Comparison of ENCODE assay signal across 7 mouse cellular contexts in genomic region chr8:122296173-122297001, GRCm38 (mm10). TPM values are rescaled to one million over a fixed set of nuclear protein-coding genes. Genes with fewer than 3 reads are reported as not detected.
A peak's percentile ranks its signal among the peaks of the same experiment; 100 is the strongest.
DNase-seq lines count a peak whose midpoint lies in the region; ATAC-seq and TF ChIP-seq lines count a peak whose summit lies in the region.

No protein-coding gene starts in this region.

- ATAC-seq in forebrain, postnatal 0 days, result peak; percentile 69
- no peak for ATAC-seq in intestine, postnatal 0 days
- ATAC-seq in lung, embryonic 15.5 days (ENCODE audit: borderline replicate concordance, extremely low read depth, low FRiP score, low TSS enrichment), result no peak; the same call in 1 of the 2 replicates

- H3K4me1 ChIP-seq in MEL (ENCODE audit: control insufficient read depth in 1 of 2, insufficient read depth in 2 of 2, low read length in 2 of 2), result peaks cover 15 to 74% of the 10 kb centered on the region in 2 experiments
- H3K4me1 ChIP-seq in forebrain, postnatal 0 days (ENCODE audit: insufficient read depth), result no peaks in the 10 kb centered on the region
- H3K4me1 ChIP-seq in intestine, postnatal 0 days (replicated peaks; ENCODE audit: control insufficient read depth, insufficient read depth, low read length), result peaks cover 23% of the 10 kb centered on the region
- peaks cover 78% of the 10 kb centered on the region for H3K4me1 ChIP-seq in lung, embryonic 15.5 days

- no peak for TF ChIP-seq RAD21 in MEL (IDR thresholded peaks at IDR 0.05; ENCODE audit: low read depth, low read length)

- peak; percentile 76 for DNase-seq in MEL (ENCODE audit: low read depth, low spot score)
- peak; percentile 79 for DNase-seq in cerebellum, adult 11-12 months
- no peak for DNase-seq in forebrain, postnatal 0 days
- DNase-seq in urinary bladder, postnatal 25 days (ENCODE audit: low spot score), result peak; percentile 42
- DNase-seq in adrenal gland, adult 8-10 months, result no peak

- peak; percentile 37 to 77 for TF ChIP-seq EP300 in MEL (IDR thresholded peaks at IDR 0.05; ENCODE audit: low read depth in 1 of 2, low read length in 2 of 2)

- no peak for TF ChIP-seq CTCF in MEL (IDR thresholded peaks at IDR 0.05 in 2 of 3, conservative IDR thresholded peaks at IDR 0.05 in 1 of 3; ENCODE audit: control insufficient read depth in 1 of 3, insufficient read depth in 1 of 3, low read depth in 2 of 3, low read length in 3 of 3, poor library complexity in 1 of 3, severe bottlenecking in 1 of 3)
- no peak for TF ChIP-seq CTCF in forebrain, postnatal 0 days (IDR thresholded peaks at IDR 0.05; ENCODE audit: low read depth)
- 0 out of 2 replicates have a peak, but pooled peaks have one; percentile 12 for TF ChIP-seq CTCF in intestine, postnatal 0 days (IDR thresholded peaks at IDR 0.05; ENCODE audit: low read depth)

- H3K36me3 ChIP-seq in MEL (ENCODE audit: control insufficient read depth in 1 of 2, insufficient read depth in 2 of 2, low read length in 2 of 2), result peaks cover 15 to 57% of the 10 kb centered on the region in 2 experiments
- no peaks in the 10 kb centered on the region for H3K36me3 ChIP-seq in forebrain, postnatal 0 days (ENCODE audit: insufficient read depth)
- no peaks in the 10 kb centered on the region; the same call in 1 of the 2 replicates for H3K36me3 ChIP-seq in intestine, postnatal 0 days (ENCODE audit: control insufficient read depth, insufficient read depth)
- no peaks in the 10 kb centered on the region for H3K36me3 ChIP-seq in lung, embryonic 15.5 days

- no peak overlapping the region for H3K4me2 ChIP-seq in forebrain, postnatal 0 days (ENCODE audit: low read depth)
- peak overlapping the region; percentile 27 for H3K4me2 ChIP-seq in intestine, postnatal 0 days (replicated peaks; ENCODE audit: low read depth)
- no peak overlapping the region; the same call in 1 of the 2 replicates for H3K4me2 ChIP-seq in lung, embryonic 15.5 days

- no peaks in the 10 kb centered on the region for H3K9me3 ChIP-seq in MEL (replicated peaks; ENCODE audit: insufficient read depth, low read length)
- H3K9me3 ChIP-seq in forebrain, postnatal 0 days (ENCODE audit: low read length), result no peaks in the 10 kb centered on the region
- no peaks in the 10 kb centered on the region for H3K9me3 ChIP-seq in intestine, postnatal 0 days (ENCODE audit: control insufficient read depth)
- H3K9me3 ChIP-seq in lung, embryonic 15.5 days, result no peaks in the 10 kb centered on the region

- no peak for TF ChIP-seq POLR2A in MEL (IDR thresholded peaks at IDR 0.05; ENCODE audit: control insufficient read depth in 1 of 2, insufficient read depth in 1 of 2, low read depth in 1 of 2, low read length in 2 of 2, poor library complexity in 1 of 2)

- peaks cover 89% of the 10 kb centered on the region for H3K79me2 ChIP-seq in MEL (ENCODE audit: control insufficient read depth, insufficient read depth, low read length, poor library complexity)

- H3K9ac ChIP-seq in MEL (ENCODE audit: control insufficient read depth, low read depth, low read length, poor library complexity, severe bottlenecking), result peak overlapping the region; percentile 62
- no peak overlapping the region for H3K9ac ChIP-seq in forebrain, postnatal 0 days
- H3K9ac ChIP-seq in intestine, postnatal 0 days (ENCODE audit: low read depth, low read length), result peak overlapping the region; percentile 22; the same call in 1 of the 2 replicates
- H3K9ac ChIP-seq in lung, embryonic 15.5 days, result no peak overlapping the region; the same call in 1 of the 2 replicates

- WGBS in forebrain, postnatal 0 days, result 51% methylated on average over 24 of the region's 24 CpGs
- WGBS in intestine, postnatal 0 days, result 23% methylated on average over 24 of the region's 24 CpGs
- 23% methylated on average over 24 of the region's 24 CpGs for WGBS in lung, embryonic 15.5 days

- no peak overlapping the region for H3K4me3 ChIP-seq in MEL (ENCODE audit: control insufficient read depth in 1 of 2, insufficient read depth in 1 of 2, low read depth in 2 of 2, low read length in 2 of 2)
- H3K4me3 ChIP-seq in forebrain, postnatal 0 days (ENCODE audit: low read depth, low read length), result no peak overlapping the region
- H3K4me3 ChIP-seq in intestine, postnatal 0 days (ENCODE audit: low read depth, low read length), result no peak overlapping the region
- H3K4me3 ChIP-seq in lung, embryonic 15.5 days, result no peak overlapping the region

- H3K27ac ChIP-seq in MEL (ENCODE audit: control insufficient read depth, low read depth, low read length), result peak overlapping the region; percentile 95
- no peak overlapping the region for H3K27ac ChIP-seq in forebrain, postnatal 0 days (ENCODE audit: low read depth, low read length)
- H3K27ac ChIP-seq in intestine, postnatal 0 days (ENCODE audit: low read depth, low read length), result peak overlapping the region; percentile 60
- peak overlapping the region; percentile 62 for H3K27ac ChIP-seq in lung, embryonic 15.5 days

- H3K27me3 ChIP-seq in MEL (ENCODE audit: control insufficient read depth in 1 of 2, insufficient read depth in 2 of 2, low read length in 2 of 2), result no peaks in the 10 kb centered on the region
- no peaks in the 10 kb centered on the region for H3K27me3 ChIP-seq in forebrain, postnatal 0 days (ENCODE audit: insufficient read depth, low read length)
- no peaks in the 10 kb centered on the region for H3K27me3 ChIP-seq in intestine, postnatal 0 days (replicated peaks; ENCODE audit: control insufficient read depth, insufficient read depth, low read length)
- no peaks in the 10 kb centered on the region for H3K27me3 ChIP-seq in lung, embryonic 15.5 days

TF ChIP-seq in MEL, 35 proteins besides CTCF, POLR2A, EP300 and RAD21 (continues in another document):
- no peak for TF ChIP-seq MXI1 (IDR thresholded peaks at IDR 0.05; ENCODE audit: low read depth, low read length)
- peak; percentile 78 for TF ChIP-seq TCF12 (IDR thresholded peaks at IDR 0.05; ENCODE audit: low read depth, low read length)
- peak; percentile 76 for TF ChIP-seq GATA1 (IDR thresholded peaks at IDR 0.05; ENCODE audit: low read depth, low read length)
- TF ChIP-seq USF2 (IDR thresholded peaks at IDR 0.05; ENCODE audit: borderline replicate concordance in 1 of 2, insufficient read depth in 1 of 2, low read depth in 1 of 2, low read length in 2 of 2), result no peak
- peak; percentile 90 for TF ChIP-seq ETS1 (IDR thresholded peaks at IDR 0.05; ENCODE audit: low read depth, low read length)
- TF ChIP-seq CHD1 (IDR thresholded peaks at IDR 0.05; ENCODE audit: low read depth, low read length), result no peak
- no peak for TF ChIP-seq POLR2AphosphoS5 (IDR thresholded peaks at IDR 0.05; ENCODE audit: borderline replicate concordance, low read depth, low read length)
- TF ChIP-seq HCFC1 (IDR thresholded peaks at IDR 0.05; ENCODE audit: low read depth, low read length), result 0 out of 2 replicates have a peak, but pooled peaks have one; percentile 34
- TF ChIP-seq TBP (IDR thresholded peaks at IDR 0.05; ENCODE audit: low read depth, low read length), result peak; percentile 45; the same call in 1 of the 2 replicates
- peak; percentile 11; the same call in 1 of the 2 replicates for TF ChIP-seq TAL1 (IDR thresholded peaks at IDR 0.05; ENCODE audit: low read length)
- no peak for TF ChIP-seq UBTF (IDR thresholded peaks at IDR 0.05; ENCODE audit: borderline replicate concordance, insufficient read depth, low read depth, low read length)
- TF ChIP-seq ZC3H11A (IDR thresholded peaks at IDR 0.05; ENCODE audit: low read depth, low read length), result no peak
- peak; percentile 81; the same call in 1 of the 2 replicates for TF ChIP-seq E2F4 (IDR thresholded peaks at IDR 0.05; ENCODE audit: borderline replicate concordance, low read depth, low read length)
- no peak for TF ChIP-seq POLR2AphosphoS2 (IDR thresholded peaks at IDR 0.05; ENCODE audit: low read length)
- 0 out of 2 replicates have a peak, but pooled peaks have one; percentile 5 for TF ChIP-seq USF1 (IDR thresholded peaks at IDR 0.05; ENCODE audit: low read depth, low read length)
- TF ChIP-seq ZMIZ1 (IDR thresholded peaks at IDR 0.05; ENCODE audit: low read depth, low read length), result no peak
- TF ChIP-seq MAZ (IDR thresholded peaks at IDR 0.05; ENCODE audit: low read depth, low read length), result no peak; the same call in 1 of the 2 replicates
- no peak for TF ChIP-seq MAFK (IDR thresholded peaks at IDR 0.05; ENCODE audit: borderline replicate concordance, low read depth, low read length)
- TF ChIP-seq ELF1 (IDR thresholded peaks at IDR 0.05; ENCODE audit: low read depth, low read length), result no peak
- TF ChIP-seq NELFE (IDR thresholded peaks at IDR 0.05; ENCODE audit: low read depth, low read length), result no peak
- TF ChIP-seq MYC (IDR thresholded peaks at IDR 0.05; ENCODE audit: low read depth, low read length), result no peak
- TF ChIP-seq CHD2 (IDR thresholded peaks at IDR 0.05; ENCODE audit: low read length), result no peak
- no peak for TF ChIP-seq BHLHE40 (IDR thresholded peaks at IDR 0.05; ENCODE audit: borderline replicate concordance, low read depth, low read length)
- no peak for TF ChIP-seq SMC3 (IDR thresholded peaks at IDR 0.05; ENCODE audit: low read depth, low read length)
- TF ChIP-seq GABPA (IDR thresholded peaks at IDR 0.05; ENCODE audit: low read depth, low read length), result no peak
- TF ChIP-seq MYB (IDR thresholded peaks at IDR 0.05; ENCODE audit: low read depth, low read length), result no peak
- TF ChIP-seq KAT2A (conservative IDR thresholded peaks at IDR 0.05; ENCODE audit: low read depth, low read length), result no peak
- no peak for TF ChIP-seq ZNF384 (IDR thresholded peaks at IDR 0.05; ENCODE audit: low read depth, low read length)
- TF ChIP-seq SIN3A (IDR thresholded peaks at IDR 0.05; ENCODE audit: low read length), result peak; percentile 69
- TF ChIP-seq NRF1 (IDR thresholded peaks at IDR 0.05; ENCODE audit: insufficient read depth, low read depth, low read length, poor library complexity, severe bottlenecking), result no peak
- no peak for TF ChIP-seq RCOR1 (IDR thresholded peaks at IDR 0.05; ENCODE audit: low read depth, low read length)
- no peak for TF ChIP-seq ZKSCAN1 (IDR thresholded peaks at IDR 0.05; ENCODE audit: low read depth, low read length)
- TF ChIP-seq JUND (IDR thresholded peaks at IDR 0.05; ENCODE audit: low read depth, low read length), result no peak

RNA-seq across cellular contexts. Expression of gene Zfpm1, which starts 14.4 kb away (rescaled TPM):
- total RNA-seq in MEL (2012; rRNA removed), result 104 and 133 TPM in 2 replicates
- 100 to 1,000 TPM; 260 to 343 TPM for polyA plus RNA-seq in MEL (2012; ENCODE audit: insufficient read depth in 1 of 2, insufficient read length in 2 of 2, low read depth in 1 of 2, low replicate concordance in 2 of 2, missing spikeins in 1 of 2)
- total RNA-seq in forebrain, postnatal 0 days (2014; rRNA removed), result 9.5 and 10.1 TPM in 2 replicates
- 0.87 and 1.1 TPM in 2 replicates for polyA plus RNA-seq in forebrain, postnatal 0 days (2015; fragmentation: Nextera tagmentation; extraction: Ambion mirVana)
- 7.7 and 9.8 TPM in 2 replicates for polyA plus RNA-seq in intestine, postnatal 0 days (2015; fragmentation: Nextera tagmentation; extraction: Ambion mirVana)
- polyA plus RNA-seq in lung, embryonic 15.5 days (2015; fragmentation: Nextera tagmentation; extraction: Ambion mirVana), result 1.3 and 1.6 TPM in 2 replicates
- 10 to 100 TPM; 17.3 to 35.3 (median 28.0) TPM for total RNA-seq in adrenal gland, adult 8-10 months (2022)

Comparison
In these comparisons a context has a peak if more than half of its experiments do, and no peak if none do; other contexts are left out.
1. DNase-seq: peak in MEL (single experiment), cerebellum, adult 11-12 months (single experiment) and urinary bladder, postnatal 25 days (single experiment); none in forebrain, postnatal 0 days (single experiment) and adrenal gland, adult 8-10 months (single experiment).
2. H3K9ac ChIP-seq: peak in MEL (single experiment) and intestine, postnatal 0 days (single experiment); none in forebrain, postnatal 0 days (single experiment) and lung, embryonic 15.5 days (single experiment).
3. RNA of gene Zfpm1, which starts 14.4 kb away (polyA plus RNA-seq): 260 to 343 TPM in MEL; 7.7 to 9.8 TPM in intestine, postnatal 0 days, 1.3 to 1.6 TPM in lung, embryonic 15.5 days and 0.87 to 1.1 TPM in forebrain, postnatal 0 days; every median in the first group is over 10 times any median in the second.